Mouse (Mus musculus): ENCODE measurements around the gene Cldn13.

DNA sequence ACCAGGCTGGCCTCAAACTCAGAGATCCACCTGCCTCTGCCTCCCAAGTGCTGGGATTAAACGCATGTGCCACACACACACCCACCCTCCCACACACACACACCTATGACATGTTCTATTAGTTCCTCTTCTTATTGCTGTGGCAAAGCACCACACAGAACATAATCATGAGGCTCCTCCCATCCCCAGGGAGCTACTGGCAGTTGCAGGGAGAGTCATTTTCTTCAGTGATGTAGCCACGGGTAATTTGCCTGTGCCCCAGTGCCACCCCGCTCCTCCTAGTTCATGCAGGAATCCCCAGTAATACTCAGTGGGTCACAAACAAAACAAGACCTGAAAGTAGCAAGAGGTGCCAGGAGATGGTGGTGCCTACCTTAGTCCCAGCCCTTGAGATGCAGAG, 19.3 kb upstream of the Cldn13 start:
- TF ChIP-seq HCFC1 (IDR thresholded peaks at IDR 0.05; ENCODE audit: borderline replicate concordance, insufficient read depth, low read length) (no peak), ZC3H11A (IDR thresholded peaks at IDR 0.05; ENCODE audit: borderline replicate concordance, low read depth, low read length) (no peak), MAFK (IDR thresholded peaks at IDR 0.05; ENCODE audit: insufficient read depth, low read depth, low read length) (no peak)

Measured in ES-E14 (cell line).